Mouse (Mus musculus) ovary, postnatal 36 days (tissue): Measurements from ENCODE around the gene Zfp541.

Source experiments
- DNase-seq: peaks from one replicate; pipeline ENCODE4 v3.0.0; 2022; ENCODE audit warnings: low spot score, mixed read lengths

Gene Zfp541

DNA sequence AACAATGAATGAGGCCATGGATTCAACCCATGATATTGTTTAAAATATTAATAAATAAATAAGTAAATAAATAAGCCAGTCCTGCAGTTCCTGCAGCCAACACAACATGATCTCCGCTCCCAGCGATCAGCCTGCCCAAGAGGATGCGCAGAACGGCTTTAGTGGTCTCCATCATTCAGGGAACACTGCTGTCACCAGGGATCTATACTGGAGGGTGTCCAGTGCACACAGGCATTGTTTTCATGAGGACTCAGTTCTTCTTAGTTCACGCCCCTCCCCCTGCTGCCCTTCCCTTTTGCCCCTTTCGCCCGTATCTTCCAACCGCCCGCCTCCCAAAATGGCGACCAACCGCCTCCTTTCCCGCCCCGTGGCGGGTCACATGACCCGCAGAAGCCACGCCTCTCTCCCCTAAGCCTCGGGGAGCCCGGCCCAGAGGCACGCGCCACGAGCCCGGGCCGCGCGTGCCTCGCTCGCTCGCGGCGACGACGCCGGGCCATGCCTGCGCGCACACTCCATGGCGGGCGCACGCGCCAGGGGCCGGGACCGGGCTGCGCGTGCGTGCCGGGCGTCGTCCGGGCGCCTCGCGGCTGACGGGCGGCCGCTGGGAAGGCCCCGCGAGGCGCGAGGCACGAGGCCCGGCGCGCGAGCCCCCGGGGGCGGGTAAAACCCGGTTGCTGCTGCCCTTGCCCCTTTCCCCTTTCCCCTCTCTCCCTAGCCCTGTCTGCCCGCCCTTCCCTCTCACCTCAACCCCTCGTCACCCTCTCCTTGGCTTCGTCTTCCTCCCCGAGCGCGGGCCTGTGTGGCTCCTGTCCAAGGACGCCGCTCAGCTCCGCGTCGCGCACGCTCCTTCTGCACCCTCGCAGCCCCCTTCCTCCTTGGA lies at the start of gene Zfp541:
Zfp541 (plus strand) TSS at position 596 of the 880 bp plus-strand sequence.
- DNase-seq = no peak

DNA sequence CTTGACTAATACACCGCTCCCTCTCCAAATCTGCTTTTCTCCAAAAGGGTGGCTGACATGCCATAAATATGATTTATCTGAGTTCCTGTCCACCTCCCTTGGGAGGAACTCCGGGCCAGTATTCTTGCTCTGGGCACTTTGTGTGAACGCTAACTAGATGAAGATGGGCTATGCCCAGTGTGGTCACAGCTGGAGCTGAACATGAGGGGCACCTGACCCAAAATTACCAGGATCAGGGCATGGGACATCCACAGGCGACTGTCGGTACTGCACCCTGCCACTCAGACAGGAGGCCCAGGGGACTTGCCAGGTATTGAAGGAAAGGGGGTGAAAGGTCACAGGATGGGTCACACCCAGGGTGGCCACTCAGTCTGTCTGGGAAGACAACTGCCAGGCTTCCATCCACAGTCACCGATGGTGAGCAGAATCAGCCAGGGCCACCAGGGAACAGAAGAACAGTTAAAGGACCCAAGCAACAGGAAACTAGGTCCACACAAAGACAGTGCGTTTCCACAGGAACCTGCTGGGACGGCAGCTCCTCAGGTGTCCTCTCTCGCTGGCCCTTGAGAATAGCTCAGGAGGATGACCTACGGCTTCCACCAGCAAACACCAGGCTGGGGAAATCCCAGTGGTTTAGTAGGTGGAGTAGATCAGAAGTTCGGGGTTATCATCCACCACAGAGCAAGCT lies 48.9 kb upstream of the Zfp541 start:
- DNase-seq = no peak

DNA sequence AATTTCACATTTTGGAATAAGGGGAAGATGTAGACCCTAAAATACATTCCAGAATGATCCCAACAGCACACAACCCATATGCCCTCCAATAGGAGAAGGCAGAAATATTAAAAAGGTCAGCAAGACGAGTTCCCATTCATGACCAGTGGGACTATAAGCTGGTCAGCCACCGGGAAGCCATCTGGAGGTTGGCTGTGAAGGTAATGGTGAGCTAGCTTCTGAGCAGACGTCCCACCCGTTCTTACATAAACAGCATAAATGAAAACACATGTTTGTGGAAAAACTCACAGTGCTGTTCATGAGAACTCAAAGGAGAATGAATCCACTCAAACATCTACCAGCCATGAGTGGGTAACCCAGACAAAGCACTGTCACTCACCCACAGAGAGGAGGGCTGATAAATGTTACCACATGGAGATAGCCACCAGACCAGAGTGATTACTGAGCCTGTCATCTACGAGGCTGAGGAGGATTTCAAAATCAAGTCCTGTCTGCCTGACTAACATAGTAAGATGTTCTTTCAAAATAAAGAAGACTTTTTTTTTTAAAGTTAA lies 47.8 kb upstream of the Zfp541 start:
- DNase-seq = no peak

DNA sequence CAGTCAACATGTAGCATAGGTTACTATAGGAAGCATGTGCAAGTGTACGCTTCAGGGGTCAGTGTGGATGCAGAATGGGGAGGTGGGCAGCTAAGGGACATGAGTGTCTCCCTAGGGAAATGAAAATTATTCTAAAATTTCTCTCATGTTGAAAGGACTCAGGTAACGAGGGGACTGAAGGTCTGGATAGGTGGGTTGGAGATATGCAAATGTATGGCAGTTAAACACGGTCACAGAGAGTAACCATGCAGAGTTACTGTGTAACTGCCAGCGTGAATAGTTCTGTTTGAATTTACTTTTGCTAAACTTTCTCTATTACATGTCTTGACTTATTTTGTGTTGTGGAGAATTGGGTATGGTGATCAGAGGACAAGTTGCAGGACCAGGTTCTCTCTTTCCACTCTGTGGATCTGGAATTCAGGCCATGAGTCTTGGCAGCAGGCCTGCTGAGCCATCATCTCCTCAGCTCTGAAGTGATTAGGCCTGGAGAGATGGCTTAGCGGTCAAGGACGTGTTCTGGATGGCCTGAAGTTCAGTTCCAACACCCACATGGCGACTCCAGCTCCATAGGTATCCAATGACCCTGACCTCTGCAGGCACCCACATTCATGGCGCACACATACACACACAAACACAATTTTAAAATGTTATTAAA lies 47.0 kb upstream of the Zfp541 start:
- no peak for DNase-seq

DNA sequence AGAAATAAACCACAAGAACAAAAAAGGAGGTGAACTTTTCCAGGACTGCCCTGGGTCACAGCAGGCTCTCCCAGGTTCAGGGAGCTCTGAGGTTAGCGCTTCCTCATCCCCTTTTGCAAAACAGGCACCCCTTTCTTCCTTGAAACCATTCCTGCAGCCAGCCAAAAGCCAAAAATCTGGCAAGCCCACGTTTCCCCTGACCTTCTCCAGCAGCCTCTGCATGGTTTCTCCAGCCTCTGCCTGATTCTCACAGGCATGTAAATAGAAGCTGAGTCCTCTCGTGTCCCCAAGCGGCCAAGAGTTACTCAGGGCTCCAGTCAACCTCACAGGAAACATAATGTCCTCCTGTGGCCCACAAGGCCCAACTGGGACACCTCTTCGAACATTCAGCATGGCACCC lies 46.2 kb upstream of the Zfp541 start:
- no peak for DNase-seq

DNA sequence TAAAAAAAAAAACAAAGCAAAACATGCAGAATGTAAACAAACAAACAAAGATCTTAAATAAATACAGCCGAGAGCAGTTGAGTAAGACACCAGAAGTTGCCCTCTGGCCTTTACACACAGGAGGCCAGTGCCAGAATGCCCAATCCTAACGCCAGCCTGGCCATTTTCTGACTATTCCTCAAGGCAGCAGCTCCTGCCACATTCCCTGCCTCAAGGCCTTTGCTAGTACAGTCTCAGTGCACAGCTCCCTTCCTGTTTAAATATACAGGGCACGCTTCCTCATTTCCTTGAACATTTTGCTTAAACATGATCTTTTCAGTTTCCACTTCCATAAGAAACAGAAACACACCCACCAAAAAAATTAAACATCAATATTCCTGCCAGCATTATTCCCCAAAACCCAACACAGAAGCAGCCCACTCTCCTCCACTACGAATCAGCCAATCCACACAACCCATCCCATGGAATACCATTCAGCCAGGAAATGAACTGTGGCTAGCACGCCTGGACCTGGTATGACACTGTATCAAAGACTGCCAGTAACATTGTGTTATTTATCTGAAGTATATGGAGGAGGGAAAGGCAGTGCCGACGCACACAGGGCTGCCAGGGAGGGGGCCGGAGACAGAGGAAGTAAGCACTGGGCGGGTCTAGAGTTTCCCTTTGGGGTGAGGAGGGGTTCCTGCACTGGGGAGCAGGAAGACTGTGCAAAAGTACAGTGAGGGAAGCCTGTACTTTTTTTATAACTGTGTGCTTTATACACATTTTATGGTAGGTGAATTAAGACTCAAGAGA lies 43.4 kb upstream of the Zfp541 start:
- DNase-seq = no peak

DNA sequence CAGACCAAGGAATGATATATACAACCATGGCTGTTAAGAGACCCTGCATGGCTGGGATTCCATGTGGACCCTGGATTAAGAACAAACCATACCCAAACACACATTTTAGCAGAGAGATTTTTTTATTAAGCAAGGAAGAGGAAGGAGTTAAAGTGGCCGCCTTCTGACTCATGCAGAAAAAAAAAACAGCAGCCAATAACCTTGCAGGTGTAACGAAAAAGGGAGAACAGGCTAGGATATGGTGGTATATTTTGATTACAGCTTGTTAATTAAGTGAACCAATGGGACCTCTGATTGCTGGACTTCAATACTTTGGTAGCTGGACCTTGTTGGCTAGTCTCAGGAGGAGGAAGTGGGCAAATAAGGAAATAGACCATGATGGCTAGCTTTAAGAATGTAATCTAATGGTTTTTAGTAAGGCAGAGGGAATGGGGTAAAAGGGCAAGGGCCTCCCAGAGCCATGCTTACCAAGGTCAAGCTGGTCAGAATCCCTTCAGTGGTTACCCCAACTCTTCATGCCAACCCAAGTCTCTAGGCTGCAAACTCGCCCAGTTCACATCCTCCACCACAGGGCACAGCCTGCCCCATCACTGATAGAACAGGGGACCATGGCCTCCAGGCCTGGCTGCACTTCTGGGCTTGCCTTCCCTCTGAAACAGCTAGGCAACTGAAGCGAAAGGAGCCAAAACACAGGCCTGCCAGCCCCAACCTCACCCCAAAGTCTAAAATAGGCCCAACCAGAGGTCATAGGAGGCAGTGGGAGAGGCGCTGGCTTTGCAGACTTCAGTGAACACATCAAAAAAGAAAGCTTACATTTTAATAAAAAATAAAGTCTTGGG lies 42.1 kb upstream of the Zfp541 start:
- DNase-seq = no peak

DNA sequence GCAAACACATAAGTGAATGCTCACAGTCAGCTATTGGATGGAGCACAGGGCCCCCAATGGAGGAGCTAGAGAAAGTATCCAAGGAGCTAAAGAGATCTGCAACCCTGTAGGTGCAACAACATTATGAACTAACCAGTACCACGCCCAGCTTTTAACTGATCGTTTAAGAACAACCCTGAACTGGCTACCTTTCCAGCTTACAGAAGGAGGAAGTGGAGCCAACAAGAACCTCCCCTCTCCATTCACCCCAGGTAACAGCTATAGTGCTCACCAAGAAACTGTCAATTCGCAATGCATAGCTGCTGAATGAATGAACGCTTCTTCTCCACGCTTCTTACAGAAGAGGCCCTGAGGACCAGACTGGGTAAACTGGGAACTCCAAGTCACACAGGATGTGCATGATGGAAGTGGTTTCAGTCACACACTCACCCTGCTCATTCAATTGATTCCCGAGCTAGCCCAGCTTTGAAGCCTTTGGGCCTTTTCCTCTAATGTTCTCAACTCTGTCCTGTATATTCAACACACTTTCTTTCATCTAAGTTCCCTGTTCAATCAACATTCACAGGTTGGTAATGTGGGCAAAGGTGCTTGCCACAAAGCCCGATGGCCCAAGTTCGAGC lies 36.9 kb upstream of the Zfp541 start:
- DNase-seq = no peak

DNA sequence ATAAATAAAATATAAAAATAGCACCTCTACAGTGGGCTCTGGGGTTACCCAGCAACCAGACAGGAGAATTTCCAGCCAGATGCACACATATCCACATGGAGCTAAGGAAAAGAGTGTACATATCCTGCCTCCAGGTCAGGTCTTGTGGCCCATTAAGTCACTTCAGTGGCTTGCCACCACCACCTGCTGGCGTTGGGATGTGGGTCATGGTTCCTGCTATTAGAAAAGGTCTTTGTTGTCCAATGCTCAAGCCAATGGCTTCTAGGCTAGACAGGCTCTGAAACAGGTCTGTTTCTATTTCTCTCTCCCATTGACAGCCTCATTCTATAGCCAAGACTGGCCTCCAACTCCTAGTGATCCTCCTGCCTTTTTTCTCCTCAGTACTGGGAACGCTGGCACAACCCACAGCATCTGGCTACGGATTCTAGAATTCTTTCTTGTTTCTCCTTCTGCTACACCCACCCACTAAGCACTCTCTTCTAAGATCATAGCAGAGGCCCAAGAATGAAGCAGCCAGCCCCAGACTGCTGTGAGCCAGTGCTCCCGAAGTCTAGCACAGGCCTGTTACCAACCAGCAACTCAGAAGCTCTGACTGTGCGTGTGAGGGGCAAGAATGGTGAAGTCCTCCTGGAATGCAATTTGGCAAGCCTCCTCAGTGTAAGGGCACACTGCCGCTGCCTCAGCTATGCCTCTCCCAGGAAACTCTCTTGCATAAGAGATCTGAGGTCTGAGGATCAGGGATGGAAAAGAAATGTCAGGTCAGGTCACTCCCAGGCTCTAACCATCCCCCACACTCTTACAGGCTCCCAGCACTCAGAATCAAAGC lies 33.3 kb upstream of the Zfp541 start:
- DNase-seq = no peak

DNA sequence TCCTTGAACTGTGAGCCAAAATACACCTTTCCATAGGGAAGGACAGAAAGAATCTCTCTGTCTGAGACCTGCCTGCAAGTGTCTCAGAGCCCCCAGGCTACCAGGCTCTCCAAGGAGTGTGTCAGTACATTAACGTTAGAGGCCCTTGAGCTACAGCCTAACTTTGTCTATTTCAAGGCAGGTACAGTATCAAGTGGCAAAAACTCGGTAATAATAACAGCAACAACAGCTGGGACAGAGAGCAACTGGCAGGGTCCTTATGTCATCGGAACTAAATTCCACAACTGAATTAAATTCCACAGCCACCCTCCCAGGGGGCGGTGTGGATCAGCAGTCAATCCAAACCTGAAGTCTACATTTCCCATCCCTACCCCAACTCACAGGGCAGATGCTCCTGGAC lies 30.5 kb upstream of the Zfp541 start:
- no peak for DNase-seq

DNA sequence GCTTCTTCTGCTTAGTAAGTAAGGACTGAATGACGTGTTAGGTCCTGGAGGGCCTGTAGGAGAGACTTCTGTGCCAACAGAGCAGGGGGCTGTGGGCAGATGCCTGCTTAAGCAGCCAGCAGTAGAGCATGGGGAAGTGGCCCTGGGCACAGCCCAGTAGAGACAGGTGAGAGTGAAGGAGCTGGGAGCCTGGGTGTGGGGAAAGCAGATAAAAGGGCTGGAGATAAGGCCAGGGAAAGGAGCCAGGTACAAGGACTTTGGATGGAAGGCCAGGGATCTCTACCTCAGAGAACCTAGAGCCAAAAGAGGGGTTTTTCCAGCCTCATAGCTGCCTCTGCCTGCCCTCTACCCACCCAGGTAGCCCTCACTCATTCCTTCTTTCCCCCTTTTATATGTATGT lies 28.6 kb upstream of the Zfp541 start:
- no peak for DNase-seq

DNA sequence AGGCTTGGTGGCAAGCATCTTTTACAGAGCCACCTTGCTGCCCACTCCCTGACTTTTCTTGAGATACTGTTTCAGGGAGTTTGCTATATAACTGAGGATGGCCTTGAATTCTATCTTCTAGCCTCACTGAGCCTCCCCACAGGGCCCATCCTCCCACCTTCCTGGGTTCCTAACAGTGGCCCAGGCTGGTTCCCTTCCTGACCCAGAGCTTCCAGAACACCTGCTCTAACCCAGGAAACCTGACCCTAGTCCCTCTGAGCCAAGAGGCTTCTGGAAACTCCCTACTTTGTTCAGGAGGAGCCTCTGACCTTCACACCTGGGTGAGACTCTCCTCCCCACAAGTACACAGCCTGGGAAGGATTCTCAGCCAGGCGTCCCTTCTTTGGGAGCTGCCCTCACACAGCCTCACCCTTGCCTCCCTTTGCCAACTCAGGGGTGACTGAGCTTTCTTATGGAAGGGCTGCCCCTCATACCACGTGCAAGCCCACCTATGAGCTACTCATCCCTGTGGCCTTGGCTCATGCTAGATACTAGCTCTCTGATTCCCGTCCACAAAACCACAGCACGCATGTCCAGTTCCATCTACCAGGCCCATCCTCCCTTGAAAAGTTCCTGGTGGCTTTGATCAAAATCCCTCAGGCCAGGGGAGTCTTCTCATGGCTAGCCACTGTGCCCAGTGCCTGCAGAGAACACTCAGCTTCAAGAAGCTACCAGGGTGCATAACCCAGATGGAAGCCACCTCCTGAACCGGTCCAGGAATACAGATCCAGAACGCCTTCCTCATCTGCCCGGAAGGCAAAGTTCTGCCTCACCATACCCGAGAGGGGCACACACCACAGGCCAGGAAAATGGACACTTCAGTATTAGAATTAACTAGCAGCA lies 27.8 kb upstream of the Zfp541 start:
- no peak for DNase-seq

DNA sequence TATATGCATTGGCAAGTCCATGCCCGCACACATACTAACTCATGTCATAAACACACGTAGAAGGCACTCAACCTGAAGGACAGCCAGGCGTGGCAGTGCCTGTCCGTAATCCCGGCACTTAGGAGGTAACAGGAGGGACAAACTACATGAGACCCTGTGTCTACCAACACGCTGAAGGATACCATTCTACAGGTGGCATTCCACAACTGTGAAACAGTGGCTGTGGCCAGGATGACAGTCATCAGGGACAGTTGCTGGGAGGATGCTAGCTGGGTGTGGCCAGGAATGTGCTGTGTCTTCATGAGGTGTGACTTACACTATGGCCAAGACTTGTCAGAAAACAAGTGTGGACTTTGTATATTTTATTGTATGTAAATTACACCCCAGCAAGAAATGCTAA lies 24.6 kb upstream of the Zfp541 start:
- no peak for DNase-seq

DNA sequence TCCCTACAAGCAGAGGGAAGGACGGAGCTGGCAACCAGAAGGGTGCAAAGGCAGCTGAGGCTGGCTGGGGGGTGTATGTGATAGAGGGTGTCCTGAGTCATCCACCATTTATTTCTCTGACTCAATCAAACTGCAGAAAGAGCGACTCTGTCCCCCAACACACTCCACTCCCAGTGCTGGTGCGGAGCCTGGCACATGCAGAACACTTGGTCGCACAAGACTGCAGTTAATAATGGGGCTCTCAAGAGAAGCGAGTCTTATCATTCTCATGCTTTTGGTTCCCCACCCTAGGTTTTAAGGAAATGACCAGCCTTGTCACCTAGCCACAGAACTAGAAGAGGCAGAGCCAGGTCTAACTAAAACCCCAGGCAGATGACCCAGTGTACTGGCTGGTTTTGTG lies 22.3 kb upstream of the Zfp541 start:
- no peak for DNase-seq

DNA sequence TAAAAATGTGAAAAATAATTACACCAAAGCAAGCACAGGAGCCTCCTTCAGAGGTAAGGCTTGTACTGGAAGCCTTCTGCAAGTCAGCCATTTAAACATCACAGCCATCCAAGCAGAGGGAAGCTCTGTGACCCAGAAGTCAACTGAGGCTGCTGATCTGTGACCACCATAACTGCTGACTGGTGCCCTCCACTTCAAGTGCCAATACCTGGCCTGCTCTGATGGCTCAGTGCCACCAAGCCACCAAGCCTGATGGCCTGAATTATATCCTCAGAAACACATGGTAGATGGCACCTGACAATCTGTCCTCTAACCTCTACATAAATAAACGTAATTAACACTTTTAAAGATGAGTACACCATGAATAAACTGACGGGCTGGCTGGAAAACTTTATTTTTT lies 20.4 kb upstream of the Zfp541 start:
- DNase-seq = no peak

DNA sequence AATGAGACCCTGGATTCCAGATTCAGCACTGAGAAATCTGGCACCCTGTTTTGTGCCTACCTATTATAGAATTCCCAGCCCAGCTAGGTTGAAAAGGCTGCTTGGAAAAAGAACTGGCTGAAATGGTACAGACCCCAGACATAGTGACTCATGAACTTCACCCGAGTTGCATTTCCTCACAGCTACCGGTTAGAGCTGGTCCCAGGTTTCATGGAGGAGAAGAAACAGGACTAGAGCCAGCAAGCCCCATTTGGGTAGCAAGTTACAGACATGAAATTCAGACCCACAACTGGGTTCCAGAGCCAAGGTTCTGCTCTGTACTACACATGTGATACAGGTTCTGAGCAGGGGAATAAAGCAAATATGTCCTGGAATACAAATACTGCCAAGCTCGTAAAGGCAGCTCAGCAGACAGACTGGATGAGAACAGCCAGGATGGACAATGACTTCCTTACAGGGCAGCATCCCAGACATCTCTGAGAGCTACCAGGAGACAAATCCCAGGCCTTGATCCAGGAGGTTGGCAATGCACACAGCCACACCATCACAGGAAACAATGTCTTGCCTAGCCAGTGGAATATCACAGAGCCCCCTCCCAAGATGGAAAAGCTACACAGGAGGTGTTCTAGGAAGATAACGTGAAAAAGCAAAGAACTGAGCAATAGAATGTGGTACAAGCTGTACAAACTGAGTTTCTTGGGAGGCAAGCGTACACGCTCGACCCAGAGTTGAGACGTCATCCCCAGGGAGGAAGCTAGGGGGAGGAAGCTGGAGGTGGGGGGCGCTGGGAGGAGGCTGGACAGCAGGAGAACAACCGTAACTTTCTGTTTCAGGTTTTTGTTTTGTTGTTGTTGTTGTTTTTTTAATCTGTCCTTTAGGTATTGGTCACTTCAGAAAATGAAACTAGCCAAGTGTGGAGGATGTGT lies 18.5 kb upstream of the Zfp541 start:
- DNase-seq = no peak

DNA sequence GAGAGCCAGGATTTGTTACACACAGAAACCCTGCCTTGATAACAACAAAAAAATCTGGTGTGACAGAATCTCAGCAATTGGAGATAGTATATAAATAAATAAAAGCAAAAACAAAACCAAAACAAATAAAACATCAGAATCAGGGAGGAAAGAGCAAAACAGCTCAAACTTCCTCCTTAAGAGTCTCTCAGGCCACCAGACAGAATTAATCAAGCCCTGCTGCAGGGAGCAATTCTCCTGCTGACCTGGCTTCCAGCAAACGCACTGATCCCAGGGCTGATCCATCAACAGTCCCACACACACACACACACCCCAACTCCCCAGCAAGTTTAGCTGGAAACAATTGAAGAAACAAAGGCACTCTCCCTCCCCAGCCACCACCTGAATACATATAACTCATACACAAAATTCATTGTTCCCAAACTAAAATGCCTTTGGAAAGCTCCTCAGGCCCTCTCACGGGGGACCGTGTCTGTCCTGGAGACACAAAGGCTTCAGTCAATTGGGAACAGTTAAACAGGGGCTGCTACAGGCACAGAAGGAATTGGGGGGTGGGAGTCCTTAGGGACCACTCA lies 17.7 kb upstream of the Zfp541 start:
- DNase-seq = no peak
